Mouse (Mus musculus) megakaryocyte, embryonic 14.5 days (primary cell): ENCODE results near the gene Fam111a. TPM values are rescaled to one million over a fixed set of nuclear protein-coding genes. Genes with fewer than 3 reads are reported as not detected.
"Not testable (repeated sequence)": the region's sequence is repeated elsewhere in the genome, so short reads cannot be mapped to it uniquely, and the experiment has no call there.

Experiments used
- H3K27me3 ChIP-seq: replicated peaks from 2 replicates; pipeline ENCODE3; 2012; ENCODE audit warnings: inconsistent platforms
- H3K36me3 ChIP-seq: replicated peaks from 2 replicates; pipeline ENCODE3; 2012; ENCODE audit warnings: low read length, inconsistent platforms, mixed read lengths
- H3K4me1 ChIP-seq: 2 replicates; pipeline ENCODE4 v1.6.1; 2012; ENCODE audit warnings: inconsistent platforms
- H3K4me3 ChIP-seq: replicated peaks from 2 replicates; pipeline ENCODE3; 2012; ENCODE audit warnings: moderate library complexity, mild to moderate bottlenecking, inconsistent platforms
- H3K9me3 ChIP-seq: 2 replicates; pipeline ENCODE4 v1.6.1; 2012; ENCODE audit warnings: inconsistent platforms
- FLI1 ChIP-seq: IDR thresholded peaks from 2 replicates; pipeline ENCODE4 v1.6.1; 2012; ENCODE audit warnings: low read length, inconsistent platforms, mixed read lengths
- GATA1 ChIP-seq: IDR thresholded peaks from 3 replicates; pipeline ENCODE4 v1.6.1; 2012; ENCODE audit warnings: mixed read lengths, low read length, inconsistent platforms, borderline replicate concordance
- polyA plus RNA-seq: library from polyadenylated mRNA; stranded (reverse); fragments of >175 nt; gene quantifications from 2 replicates; pipeline ENCODE4 v1.2.3, GENCODE M21; 2012; ENCODE audit warnings: low replicate concordance; ENCODE audit not compliant: insufficient read depth

Fam111a gene
- polyA plus RNA-seq: 1.7 TPM in 1 of 2 replicates, not detected in the other

- H3K27me3 ChIP-seq, H3K36me3 ChIP-seq, H3K9me3 ChIP-seq: not testable (repeated sequence)
Observed at GRCm38 (mm10) chr19:12545440-12545839, at the start of gene Fam111a. Fam111a (plus strand) TSS chr19:12545740.

GRCm38 (mm10) chr19:12496241-12496640 lies 49.3 kb upstream of the Fam111a start:
- TF ChIP-seq GATA1: no peak
- TF ChIP-seq FLI1: no peak
- peaks cover 44% of the 10 kb centered on the region for H3K27me3 ChIP-seq
- H3K36me3 ChIP-seq: peaks cover 14% of the 10 kb centered on the region
- no peak overlapping the region for H3K4me3 ChIP-seq
- H3K4me1 ChIP-seq: peaks cover 38% of the 10 kb centered on the region
- no peaks in the 10 kb centered on the region for H3K9me3 ChIP-seq

More at GRCm38 (mm10) chr19:12545440-12545839, at the start of gene Fam111a:
- H3K4me3 ChIP-seq, H3K4me1 ChIP-seq: not testable (repeated sequence)

- no peak overlapping the region for H3K4me3 ChIP-seq
- H3K27me3 ChIP-seq: peaks cover 42% of the 10 kb centered on the region
- TF ChIP-seq FLI1 (no peak), GATA1 (no peak)
- no peaks in the 10 kb centered on the region for H3K9me3 ChIP-seq
- no peaks in the 10 kb centered on the region for H3K36me3 ChIP-seq
- peaks cover 48% of the 10 kb centered on the region for H3K4me1 ChIP-seq
Observed at GRCm38 (mm10) chr19:12497909-12498308, 47.6 kb upstream of the Fam111a start.

- Histone ChIP-seq H3K9me3 (no peaks in the 10 kb centered on the region), H3K4me3 (no peak overlapping the region), H3K36me3 (no peaks in the 10 kb centered on the region), H3K27me3 (peaks cover 42% of the 10 kb centered on the region), H3K4me1 (peaks cover 48% of the 10 kb centered on the region)
- TF ChIP-seq FLI1 (no peak), GATA1 (no peak)
Observed at GRCm38 (mm10) chr19:12498321-12498720, 47.2 kb upstream of the Fam111a start.

- Histone ChIP-seq H3K36me3 (no peaks in the 10 kb centered on the region), H3K27me3 (peaks cover 42% of the 10 kb centered on the region), H3K4me1 (peaks cover 42% of the 10 kb centered on the region), H3K4me3 (no peak overlapping the region), H3K9me3 (no peaks in the 10 kb centered on the region)
- TF ChIP-seq GATA1 (no peak), FLI1 (no peak)
Observed at GRCm38 (mm10) chr19:12498941-12499340, 46.6 kb upstream of the Fam111a start.

- Histone ChIP-seq H3K27me3 (peaks cover 42% of the 10 kb centered on the region), H3K36me3 (no peaks in the 10 kb centered on the region), H3K9me3 (no peaks in the 10 kb centered on the region), H3K4me1 (peaks cover 40% of the 10 kb centered on the region), H3K4me3 (peak overlapping the region; percentile 98)
- TF ChIP-seq GATA1: no peak
- no peak for TF ChIP-seq FLI1
Observed at GRCm38 (mm10) chr19:12499485-12499884, 46.1 kb upstream of the Fam111a start.

- no peaks in the 10 kb centered on the region for H3K9me3 ChIP-seq
- H3K4me3 ChIP-seq: peak overlapping the region; percentile 98
- no peaks in the 10 kb centered on the region for H3K36me3 ChIP-seq
- TF ChIP-seq FLI1 (no peak), GATA1 (no peak)
- H3K4me1 ChIP-seq: peaks cover 37% of the 10 kb centered on the region
- H3K27me3 ChIP-seq: peaks cover 40% of the 10 kb centered on the region
Observed at GRCm38 (mm10) chr19:12500124-12500523, 45.4 kb upstream of the Fam111a start.

GRCm38 (mm10) chr19:12500881-12501311 lies 44.6 kb upstream of the Fam111a start:
- Histone ChIP-seq H3K27me3 (peaks cover 37% of the 10 kb centered on the region), H3K4me3 (peak overlapping the region; percentile 98), H3K36me3 (no peaks in the 10 kb centered on the region), H3K9me3 (no peaks in the 10 kb centered on the region), H3K4me1 (peaks cover 29% of the 10 kb centered on the region)
- TF ChIP-seq GATA1 (no peak), FLI1 (no peak)

GRCm38 (mm10) chr19:12501370-12502347 lies 43.9 kb upstream of the Fam111a start, which contains the start of gene Dtx4:
Dtx4 (minus strand) TSS chr19:12501454.
- no peak for TF ChIP-seq GATA1
- no peak for TF ChIP-seq FLI1
- Histone ChIP-seq H3K9me3 (no peaks in the 10 kb centered on the region), H3K36me3 (no peaks in the 10 kb centered on the region), H3K27me3 (peaks cover 35% of the 10 kb centered on the region), H3K4me1 (peaks cover 29% of the 10 kb centered on the region), H3K4me3 (peak within 1 kb of the TSS; percentile 98)

GRCm38 (mm10) chr19:12502756-12503155 lies 42.8 kb upstream of the Fam111a start:
- Histone ChIP-seq H3K4me3 (no peak overlapping the region), H3K4me1 (peaks cover 29% of the 10 kb centered on the region), H3K36me3 (no peaks in the 10 kb centered on the region), H3K9me3 (no peaks in the 10 kb centered on the region), H3K27me3 (peaks cover 32% of the 10 kb centered on the region)
- TF ChIP-seq FLI1 (no peak), GATA1 (no peak)
